Mouse (Mus musculus) MEL (cell line): Measurements from ENCODE around the gene Lag3.

Experiments used
- CHD2 ChIP-seq: IDR thresholded peaks from 2 replicates; pipeline ENCODE4 v1.6.1; 2011; ENCODE audit warnings: low read length, improper control_type of control experiment
- CTCF ChIP-seq, 3 experiments: IDR thresholded peaks in 2 of 3; conservative IDR thresholded peaks in 1 of 3; 2 replicates each; pipeline ENCODE4 v1.5.1; 2011 to 2012; ENCODE audit warnings: low read length in 3 of 3, low read depth in 2 of 3, mild to moderate bottlenecking in 2 of 3, improper control_type of control experiment in 1 of 3, inconsistent platforms in 1 of 3, mixed read lengths in 1 of 3, moderate library complexity in 1 of 3; ENCODE audit not compliant: control insufficient read depth in 1 of 3, insufficient read depth in 1 of 3, poor library complexity in 1 of 3, severe bottlenecking in 1 of 3
- E2F4 ChIP-seq: IDR thresholded peaks from 2 replicates; pipeline ENCODE4 v1.6.1; 2011; ENCODE audit warnings: low read depth, low read length, improper control_type of control experiment, borderline replicate concordance
- ETS1 ChIP-seq: IDR thresholded peaks from 2 replicates; pipeline ENCODE4 v1.6.1; 2012; ENCODE audit warnings: low read depth, mild to moderate bottlenecking, inconsistent platforms, low read length, improper control_type of control experiment, moderate library complexity
- GATA1 ChIP-seq: IDR thresholded peaks from 2 replicates; pipeline ENCODE4 v1.6.1; 2011; ENCODE audit warnings: low read depth, low read length, improper control_type of control experiment
- MXI1 ChIP-seq: IDR thresholded peaks from 2 replicates; pipeline ENCODE4 v1.6.1; 2011; ENCODE audit warnings: mild to moderate bottlenecking, low read depth, low read length, improper control_type of control experiment
- NELFE ChIP-seq: IDR thresholded peaks from 2 replicates; pipeline ENCODE4 v1.6.1; 2011; ENCODE audit warnings: low read depth, low read length, improper control_type of control experiment
- NRF1 ChIP-seq: IDR thresholded peaks from 2 replicates; pipeline ENCODE4 v1.6.1; 2014; ENCODE audit warnings: low read depth, mild to moderate bottlenecking, inconsistent platforms, low read length, improper control_type of control experiment, moderate library complexity; ENCODE audit not compliant: poor library complexity, insufficient read depth, severe bottlenecking
- POLR2A ChIP-seq, 2 experiments: IDR thresholded peaks; 2 replicates each; pipeline ENCODE4 v1.6.1; 2011 to 2012; ENCODE audit warnings: low read length in 2 of 2, mild to moderate bottlenecking in 2 of 2, control low read depth in 1 of 2, improper control_type of control experiment in 1 of 2, low read depth in 1 of 2, moderate library complexity in 1 of 2; ENCODE audit not compliant: control insufficient read depth in 1 of 2, insufficient read depth in 1 of 2, poor library complexity in 1 of 2
- RAD21 ChIP-seq: IDR thresholded peaks from 2 replicates; pipeline ENCODE4 v1.6.1; 2011; ENCODE audit warnings: mild to moderate bottlenecking, low read depth, low read length, improper control_type of control experiment
- SIN3A ChIP-seq: IDR thresholded peaks from 2 replicates; pipeline ENCODE4 v1.6.1; 2012; ENCODE audit warnings: low read length, improper control_type of control experiment, inconsistent platforms
- USF1 ChIP-seq: IDR thresholded peaks from 2 replicates; pipeline ENCODE4 v1.6.1; 2014; ENCODE audit warnings: low read depth, mild to moderate bottlenecking, inconsistent platforms, low read length, improper control_type of control experiment, moderate library complexity

DNA sequence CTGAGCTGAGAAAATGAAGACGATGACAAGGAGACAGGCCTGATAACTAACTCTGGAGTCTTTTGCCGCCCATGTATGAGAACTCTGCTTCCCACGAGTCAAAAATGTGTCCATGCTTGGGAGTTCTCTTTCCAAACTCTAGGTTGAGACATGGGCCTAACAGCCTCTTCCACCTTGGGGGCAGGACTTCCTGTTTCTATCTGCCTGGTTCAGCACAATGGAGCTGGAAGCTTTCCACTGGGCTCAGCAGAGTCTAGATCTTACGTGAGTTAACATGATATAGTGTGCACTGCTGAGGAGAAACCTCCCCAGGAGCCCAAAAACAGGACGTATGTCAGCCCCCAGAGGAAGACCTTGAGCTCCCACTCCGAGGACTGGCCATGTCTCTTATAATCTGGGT, 1.7 kb upstream of the Lag3 start:
- TF ChIP-seq POLR2A (IDR thresholded peaks at IDR 0.05; ENCODE audit: control insufficient read depth in 1 of 2, insufficient read depth in 1 of 2, low read depth in 1 of 2, low read length in 2 of 2, poor library complexity in 1 of 2) (peak; percentile 37 to 51; a peak in 2 of 4 replicates), USF1 (no peak), GATA1 (0 out of 2 replicates have a peak, but pooled peaks have one; percentile 18), CTCF (IDR thresholded peaks at IDR 0.05 in 2 of 3, conservative IDR thresholded peaks at IDR 0.05 in 1 of 3; ENCODE audit: control insufficient read depth in 1 of 3, insufficient read depth in 1 of 3, low read depth in 2 of 3, low read length in 3 of 3, poor library complexity in 1 of 3, severe bottlenecking in 1 of 3) (no peak), RAD21 (no peak), NRF1 (no peak), E2F4 (no peak), NELFE (no peak), CHD2 (no peak), ETS1 (peak; percentile 42), MXI1 (0 out of 2 replicates have a peak, but pooled peaks have one; percentile 26), SIN3A (no peak)
